Mouse (Mus musculus) neural tube, embryonic 10.5 days (tissue): Measurements from ENCODE around the gene Ccl24.
"Not testable (repeated sequence)": the region's sequence is repeated elsewhere in the genome, so short reads cannot be mapped to it uniquely, and the experiment has no call there.

Experiments
- DNase-seq: peaks from one replicate; pipeline ENCODE4 v3.0.0-alpha.2; 2017; ENCODE audit warnings: low spot score; ENCODE audit errors: extremely low spot score

Ccl24 gene

DNA sequence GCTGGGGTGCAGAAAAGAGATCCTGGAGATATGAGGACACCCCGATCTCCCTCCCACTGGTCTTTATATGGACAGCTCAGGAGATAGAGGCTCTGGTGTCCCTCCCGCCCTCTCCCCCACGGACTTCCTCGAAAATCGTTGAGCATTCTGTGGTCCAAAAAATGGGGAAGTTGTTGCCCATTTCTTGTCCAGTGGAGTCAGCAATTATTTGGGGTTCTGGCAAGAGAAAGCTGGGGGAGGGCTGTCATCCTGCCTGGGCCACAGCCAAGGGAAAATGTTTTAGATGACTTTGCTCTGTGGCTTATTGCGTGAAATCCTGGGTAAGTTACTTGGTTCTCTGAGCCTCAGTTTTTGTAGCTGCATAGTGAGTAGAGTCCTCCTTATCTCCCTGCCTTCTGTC, at the start of gene Ccl24:
Gene Ccl24, minus strand, starts transcription at position 44 of the 400 bp plus-strand sequence.
- DNase-seq = no peak

DNA sequence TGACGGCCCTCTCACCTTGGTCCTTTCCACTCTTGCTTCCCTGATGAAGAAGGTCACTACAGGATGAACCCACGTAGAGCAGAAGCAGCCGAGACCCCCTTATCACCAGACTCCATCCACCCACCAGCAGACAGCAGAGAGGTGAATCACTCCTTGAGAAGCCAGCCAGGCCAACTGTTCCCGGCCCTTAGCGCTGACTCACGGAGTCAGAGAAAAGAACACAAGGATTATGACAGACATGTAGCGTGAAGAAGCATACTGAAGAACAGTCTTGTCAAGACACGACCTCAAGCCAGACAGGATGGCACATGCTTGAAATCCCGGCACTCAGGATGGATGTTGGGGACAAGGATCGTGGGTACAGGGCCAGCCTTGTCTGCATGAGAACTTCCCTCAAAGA, 48.9 kb upstream of the Ccl24 start:
- no peak for DNase-seq

DNA sequence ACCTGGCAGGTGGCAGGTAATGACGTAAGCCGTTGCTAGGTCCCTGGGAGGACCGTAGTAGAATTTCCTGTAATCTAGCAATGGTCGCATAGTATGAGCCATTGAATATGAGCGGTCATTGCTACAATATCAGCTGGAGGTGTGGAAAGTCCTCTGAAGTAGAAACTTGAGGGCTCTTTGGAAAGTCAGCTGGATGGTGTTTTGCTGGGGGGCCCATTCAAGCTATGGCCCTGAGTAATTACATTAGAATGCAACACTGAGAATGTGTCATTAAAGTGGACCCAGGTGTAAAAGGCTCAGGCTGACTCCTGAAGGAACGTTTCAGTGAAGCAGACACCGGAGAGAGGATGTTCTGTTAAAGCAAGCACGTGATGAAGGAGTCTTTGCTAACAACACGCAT, 47.7 kb upstream of the Ccl24 start:
- DNase-seq = no peak

DNA sequence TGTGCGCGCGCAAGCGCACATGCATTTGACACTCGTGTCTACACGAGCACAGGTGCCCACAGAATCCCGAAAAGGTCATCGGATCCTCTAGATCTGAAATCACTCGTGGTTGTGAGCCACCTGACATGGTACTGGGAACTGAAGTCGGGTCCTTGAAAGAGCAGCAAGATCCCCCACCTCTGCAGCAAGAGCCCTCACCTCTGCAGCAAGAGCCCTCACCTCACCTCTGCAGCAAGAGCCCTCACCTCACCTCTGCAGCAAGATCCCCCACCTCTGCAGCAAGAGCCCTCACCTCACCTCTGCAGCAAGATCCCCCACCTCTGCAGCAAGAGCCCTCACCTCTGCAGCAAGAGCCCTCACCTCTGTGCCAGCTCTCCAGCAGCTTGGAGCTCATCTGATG, 46.9 kb upstream of the Ccl24 start:
- DNase-seq = not testable (repeated sequence)

DNA sequence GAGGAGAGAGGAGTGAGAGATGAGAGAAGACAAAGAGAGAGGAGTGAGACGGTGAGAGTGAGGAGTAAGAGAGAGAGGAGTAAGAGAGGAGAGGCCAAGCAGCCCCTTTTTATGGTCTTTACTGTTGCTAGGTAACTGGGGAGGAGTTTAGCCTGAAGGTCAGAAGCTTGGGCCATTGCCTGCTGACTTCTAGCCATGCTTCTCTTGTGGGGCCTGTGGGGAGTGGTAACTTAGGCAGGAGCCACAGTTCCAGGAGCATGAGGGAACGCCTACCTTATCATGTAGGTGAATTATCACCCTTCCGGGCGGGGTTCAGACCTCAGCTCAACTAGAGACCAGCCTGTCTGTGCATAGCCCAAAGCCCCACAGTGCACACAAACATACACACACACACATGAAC, 36.9 kb upstream of the Ccl24 start:
- no peak for DNase-seq

DNA sequence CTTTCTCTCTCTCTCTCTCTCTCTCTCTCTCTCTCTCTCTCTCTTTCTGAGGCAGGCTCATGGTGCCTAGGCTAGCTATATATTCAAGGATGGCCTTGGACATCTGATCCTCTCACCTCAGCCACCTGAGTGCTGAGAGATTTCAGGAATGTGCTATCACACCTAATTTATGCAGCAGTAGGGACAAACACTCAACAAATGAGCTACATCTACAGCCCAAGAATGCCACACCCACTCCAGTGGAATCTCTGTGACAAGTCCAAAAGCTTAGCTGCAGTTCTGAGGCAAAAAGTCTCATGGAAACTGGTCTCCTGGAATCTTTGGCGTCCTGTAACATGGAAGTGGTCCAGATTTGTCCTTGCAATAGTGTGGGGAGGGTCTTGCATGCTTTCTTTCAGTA, 34.7 kb upstream of the Ccl24 start:
- no peak for DNase-seq

DNA sequence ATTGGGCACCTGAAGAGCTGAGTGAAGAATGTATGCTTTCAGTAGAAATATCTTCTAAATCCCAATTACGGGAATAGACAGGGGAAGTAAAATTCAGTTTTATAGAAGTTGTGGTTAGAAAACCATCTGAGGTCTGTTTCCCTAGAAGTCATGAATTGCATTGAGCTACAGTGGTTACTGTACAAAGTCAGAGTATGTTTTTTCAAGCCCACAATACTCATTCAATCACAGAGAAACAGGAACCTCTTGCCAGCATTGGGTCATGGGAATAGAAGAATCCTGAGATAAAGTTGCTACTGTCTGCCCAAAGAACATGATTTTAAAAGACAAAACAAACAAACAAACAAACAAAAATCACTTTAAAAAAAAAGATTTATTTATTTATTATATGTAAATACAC, 33.9 kb upstream of the Ccl24 start:
- DNase-seq = not testable (repeated sequence)

DNA sequence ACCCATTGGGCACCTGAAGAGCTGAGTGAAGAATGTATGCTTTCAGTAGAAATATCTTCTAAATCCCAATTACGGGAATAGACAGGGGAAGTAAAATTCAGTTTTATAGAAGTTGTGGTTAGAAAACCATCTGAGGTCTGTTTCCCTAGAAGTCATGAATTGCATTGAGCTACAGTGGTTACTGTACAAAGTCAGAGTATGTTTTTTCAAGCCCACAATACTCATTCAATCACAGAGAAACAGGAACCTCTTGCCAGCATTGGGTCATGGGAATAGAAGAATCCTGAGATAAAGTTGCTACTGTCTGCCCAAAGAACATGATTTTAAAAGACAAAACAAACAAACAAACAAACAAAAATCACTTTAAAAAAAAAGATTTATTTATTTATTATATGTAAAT, 31.8 kb upstream of the Ccl24 start:
- not testable (repeated sequence) for DNase-seq

DNA sequence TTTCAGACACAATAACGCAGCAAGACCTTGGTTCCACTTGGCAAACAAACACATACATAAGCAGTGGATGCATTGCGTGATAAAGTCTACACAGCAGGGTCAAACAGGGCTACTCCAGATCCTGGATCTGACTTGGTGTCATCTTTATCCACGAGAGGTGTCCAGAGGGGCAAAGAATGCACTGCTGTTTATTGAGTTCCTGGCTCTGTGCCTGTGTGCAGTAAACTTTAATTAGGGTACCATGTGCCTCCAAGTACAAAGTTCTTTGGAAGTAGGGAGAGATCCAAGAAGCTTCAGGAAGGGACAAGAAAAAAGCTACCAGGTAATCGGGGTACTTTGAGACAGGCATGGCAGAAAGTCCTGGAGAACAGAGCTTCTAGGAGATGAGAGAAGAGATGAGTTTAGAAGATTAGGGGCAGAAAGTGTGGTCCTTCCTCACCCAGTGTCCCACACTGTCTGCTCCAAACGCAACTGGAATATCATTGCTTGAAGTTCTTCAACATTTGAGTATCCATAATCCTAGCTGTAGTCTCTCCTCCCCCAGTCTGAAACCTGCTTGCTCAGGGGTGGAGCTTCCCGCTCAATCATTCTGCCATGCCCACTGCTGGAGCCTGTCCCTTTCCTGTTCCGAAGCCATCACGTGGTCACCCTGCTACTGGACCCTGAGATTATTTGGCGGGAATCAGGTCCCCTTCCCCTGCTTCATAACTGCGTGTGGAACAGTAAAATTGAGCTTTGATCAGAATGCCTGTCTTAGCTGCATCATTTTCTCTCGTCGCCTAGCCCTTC, 17.3 kb upstream of the Ccl24 start:
- DNase-seq = no peak

DNA sequence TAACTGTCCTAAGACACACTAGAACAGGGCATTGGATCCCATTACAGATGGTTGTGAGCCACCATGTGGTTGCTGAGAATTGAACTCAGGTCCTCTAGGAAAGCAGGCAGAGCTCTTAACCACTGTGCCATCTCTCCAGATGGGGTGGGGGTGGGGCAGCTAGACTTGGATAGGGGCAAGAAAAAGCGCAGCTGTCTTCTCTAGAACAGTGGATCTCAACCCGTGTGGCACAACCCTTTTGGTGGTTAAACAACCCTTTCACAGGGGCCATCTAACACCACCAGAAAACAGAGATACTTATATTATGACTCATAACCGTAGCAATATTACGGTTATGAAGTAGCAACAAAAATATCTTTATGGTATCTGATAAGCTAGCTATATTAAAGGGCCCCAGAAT, 14.9 kb upstream of the Ccl24 start:
- DNase-seq = no peak

DNA sequence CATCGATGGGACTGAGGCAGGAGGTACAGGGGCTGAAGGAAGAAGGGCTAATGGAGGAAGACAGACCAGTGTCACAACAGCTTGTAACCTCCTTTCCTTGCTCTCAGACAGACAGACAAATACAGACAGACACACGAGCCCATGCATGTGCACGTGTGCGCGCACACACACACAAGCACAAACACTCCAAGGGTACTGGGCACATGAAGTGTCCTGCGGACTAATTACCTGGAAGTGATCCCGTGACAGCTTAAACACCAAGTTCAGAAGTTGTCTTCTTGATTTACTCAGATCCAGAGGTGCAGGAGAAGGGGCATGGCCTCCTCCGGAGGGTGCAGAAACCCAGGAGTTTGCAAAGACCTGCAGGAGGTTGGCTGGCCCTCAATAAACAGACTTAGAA, 12.8 kb upstream of the Ccl24 start:
- no peak for DNase-seq

DNA sequence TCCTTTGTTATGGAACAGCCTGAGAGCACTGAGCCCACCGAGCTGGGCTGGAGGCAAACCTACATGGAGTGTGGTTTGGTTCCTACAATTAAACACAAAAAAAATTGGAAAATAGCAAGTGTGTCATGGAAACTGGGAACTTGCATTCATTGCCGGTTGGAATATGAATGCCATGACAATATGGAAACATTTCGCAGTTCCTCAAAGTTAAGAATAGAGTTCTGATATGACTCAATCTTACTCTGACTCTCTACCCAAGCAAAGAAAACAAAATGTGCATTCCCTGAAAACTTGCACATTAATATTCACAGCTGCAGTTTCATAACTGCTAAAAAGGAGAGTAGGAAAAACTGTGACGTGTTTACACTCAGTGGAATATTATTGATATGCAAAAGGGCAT, 9.5 kb upstream of the Ccl24 start:
- no peak for DNase-seq

DNA sequence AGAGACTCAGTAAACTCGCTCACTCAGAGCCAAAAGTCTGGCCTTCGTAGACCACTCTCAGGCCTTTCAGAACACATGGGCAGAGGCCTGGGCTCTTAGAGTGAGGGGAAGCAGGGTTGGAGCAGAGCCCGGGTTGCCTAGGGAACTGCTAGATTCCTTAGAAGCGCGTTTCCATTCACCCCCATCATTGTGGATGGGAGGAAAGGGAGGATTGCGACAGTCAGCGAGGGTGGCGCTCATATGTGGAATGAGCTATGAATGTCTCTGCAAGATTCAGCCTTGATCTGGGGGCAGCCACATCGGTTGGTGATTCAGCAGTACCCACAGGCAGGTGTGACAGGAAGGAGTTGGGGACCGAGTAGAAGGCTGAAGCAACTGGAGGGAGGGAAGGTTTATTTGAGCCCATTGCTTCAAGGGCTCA, 6.5 kb upstream of the Ccl24 start:
- no peak for DNase-seq

DNA sequence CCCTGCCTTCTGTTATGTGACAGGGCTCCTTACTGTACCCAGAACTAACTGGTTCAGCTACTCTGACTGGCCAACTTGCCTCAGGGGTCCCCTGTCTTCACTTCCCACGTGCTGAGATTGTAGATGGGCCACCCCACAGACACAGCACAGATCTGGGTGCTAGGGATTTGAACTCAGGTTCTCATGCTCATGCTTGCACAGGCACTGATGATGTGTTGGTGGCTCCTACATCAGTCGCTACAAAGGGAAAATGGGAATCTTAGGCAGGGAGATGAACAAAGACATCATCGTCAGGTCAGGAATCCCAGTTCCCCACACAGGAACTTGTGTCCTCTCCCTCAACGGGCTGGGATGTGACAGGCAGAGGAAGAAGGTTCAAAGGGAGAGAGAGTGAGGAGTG, 3.2 kb upstream of the Ccl24 start:
- DNase-seq = no peak

DNA sequence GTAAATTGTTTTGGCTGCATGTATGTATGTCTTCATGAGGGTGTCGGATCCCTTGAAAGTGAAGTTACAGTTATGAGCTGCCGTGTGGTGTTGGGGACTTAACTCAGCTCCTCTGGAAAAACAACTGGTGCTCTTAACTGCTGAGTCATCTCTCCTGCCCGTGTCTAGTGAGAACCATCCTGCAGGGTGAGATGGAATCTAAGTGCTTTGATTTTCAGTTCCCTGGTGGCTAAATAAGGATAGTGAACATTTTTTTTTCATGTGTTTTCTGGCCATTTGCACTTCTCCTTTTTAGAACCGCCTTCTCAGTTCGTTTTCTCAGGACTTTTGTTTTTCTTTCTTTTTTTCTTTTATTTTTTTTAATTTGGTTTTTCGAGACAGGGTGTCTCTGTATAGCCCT, 4.2 kb downstream of the Ccl24 start:
- DNase-seq = no peak

DNA sequence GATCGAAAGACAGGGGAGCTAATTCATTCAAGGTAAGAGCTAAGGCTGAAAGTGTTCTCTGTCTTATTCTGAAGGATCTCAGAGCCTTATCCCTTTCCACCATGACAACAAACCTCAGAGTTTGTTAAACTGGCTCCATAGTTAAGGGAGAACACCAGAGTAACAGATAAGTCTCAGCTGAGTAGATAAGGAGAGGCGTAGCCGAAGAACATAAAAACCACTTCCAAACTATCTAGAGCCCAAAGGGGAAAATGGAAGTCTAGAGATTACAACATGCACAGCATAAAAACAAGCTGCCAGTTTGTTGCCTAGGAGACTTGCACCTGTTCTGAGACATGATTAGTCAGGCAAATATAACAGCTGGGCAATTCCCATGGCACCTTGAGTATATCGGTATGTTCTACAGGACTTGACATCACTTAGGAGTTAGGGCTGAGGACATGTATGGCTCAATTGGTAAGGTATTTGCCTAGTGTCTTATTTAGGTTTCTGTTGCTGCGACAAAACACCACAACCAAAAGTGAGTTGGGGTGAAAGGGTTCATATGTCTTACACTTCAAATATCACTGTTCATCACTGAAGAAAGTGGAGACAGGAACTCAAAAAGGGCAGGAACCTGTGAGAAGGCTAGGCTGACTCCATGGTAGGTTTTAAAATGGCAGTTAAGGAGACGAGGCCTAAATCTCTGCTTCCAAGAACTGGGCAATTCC, 5.1 kb downstream of the Ccl24 start:
- DNase-seq = no peak

DNA sequence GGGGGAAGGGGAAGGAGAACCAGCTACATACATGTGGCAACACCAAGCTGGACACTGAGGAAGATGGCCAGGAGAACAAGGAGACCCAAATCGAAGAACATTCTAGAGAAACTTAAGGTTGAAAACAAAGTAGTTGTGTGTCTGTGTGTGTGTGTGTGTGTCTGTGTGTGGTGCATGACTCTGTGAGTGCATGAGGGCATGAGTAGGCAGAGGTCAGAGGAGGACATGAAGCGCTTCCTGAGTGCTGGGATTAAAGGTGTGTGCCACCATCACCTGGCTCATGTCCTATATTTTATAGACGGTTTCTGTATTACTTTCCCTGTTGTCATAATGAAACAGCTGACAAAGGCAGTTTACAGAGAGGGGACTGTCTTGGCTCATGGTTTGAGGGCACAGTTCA, 9.4 kb downstream of the Ccl24 start, which contains the start of gene Ccl26:
Gene Ccl26, minus strand, starts transcription at position 101 of the 400 bp plus-strand sequence.
- no peak for DNase-seq

DNA sequence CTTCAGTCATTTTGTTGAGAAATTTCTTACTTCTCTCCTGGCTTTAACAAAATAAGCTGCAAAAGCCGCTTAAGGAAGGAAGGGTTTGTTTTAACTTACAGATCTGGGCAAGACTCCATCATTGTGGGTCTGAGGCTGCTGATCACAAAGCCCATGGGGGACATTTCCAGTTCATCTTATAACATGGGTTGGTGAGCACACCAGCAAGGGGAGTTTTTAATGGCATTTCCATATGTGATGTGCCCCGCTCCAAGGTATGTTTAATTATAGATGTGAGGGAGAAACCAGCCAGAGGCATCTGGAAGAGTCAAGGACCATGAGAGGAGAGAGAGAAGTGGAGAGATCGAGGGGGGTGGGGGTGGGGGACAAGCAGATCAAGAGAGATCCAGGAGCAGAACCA, 15.2 kb downstream of the Ccl24 start:
- DNase-seq = no peak

DNA sequence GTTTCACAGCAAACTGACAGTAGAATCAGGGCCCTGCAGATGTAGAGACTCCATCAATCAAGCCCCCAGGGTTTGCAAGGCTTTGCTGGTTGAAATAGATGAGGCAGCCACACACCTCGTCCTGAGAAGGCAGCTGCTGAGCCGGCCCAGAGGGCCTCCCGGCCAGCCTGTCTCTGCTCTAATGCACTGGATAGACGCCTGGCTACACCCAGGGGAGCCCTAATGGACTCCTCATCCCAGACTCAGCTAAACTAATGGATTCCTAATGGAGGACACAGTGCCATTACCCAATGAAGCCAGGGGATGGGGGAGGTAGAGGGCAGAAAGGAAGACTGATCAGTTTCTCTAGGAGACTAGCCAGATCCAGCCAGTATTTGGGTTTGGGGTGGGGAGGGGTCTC, 15.8 kb downstream of the Ccl24 start:
- DNase-seq = peak; percentile 26

DNA sequence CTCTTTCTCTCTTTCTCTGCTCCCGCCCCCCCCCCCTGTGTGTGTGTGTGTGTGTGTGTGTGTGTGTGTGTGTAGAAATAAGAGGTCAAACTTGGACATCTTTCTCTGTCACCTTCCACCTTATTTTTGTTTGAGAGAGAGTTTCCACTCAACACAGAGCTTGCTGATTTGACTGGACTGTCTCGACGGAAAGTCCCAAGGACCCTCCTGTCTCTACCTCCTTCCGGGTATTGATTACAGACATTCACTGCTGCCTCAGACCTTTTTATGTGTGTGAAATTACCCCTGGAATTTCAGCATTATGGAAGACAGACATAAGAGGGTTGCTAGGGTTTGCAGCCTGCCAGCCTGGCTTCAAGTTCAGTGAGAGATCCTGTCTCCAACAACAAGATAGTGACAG, 16.6 kb downstream of the Ccl24 start:
- DNase-seq = no peak

DNA sequence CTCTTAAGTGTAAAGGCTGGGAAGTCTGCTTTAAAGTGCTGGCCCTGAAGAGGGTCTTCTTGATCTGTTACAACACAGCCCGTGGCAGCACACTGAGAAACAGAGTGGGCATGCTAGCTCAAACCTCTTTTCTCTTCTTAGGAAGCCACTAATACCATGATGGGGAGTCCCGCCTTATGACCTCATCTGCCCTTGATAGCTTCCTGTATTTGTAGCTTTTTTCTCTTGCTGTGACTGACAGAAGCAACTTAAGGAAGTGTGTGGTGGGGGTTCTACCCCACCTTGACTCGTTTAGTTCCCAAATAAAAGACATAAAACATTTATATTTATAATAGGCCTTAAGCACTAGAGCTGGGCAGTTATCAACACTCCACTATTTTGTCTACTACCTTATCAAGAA, 21.3 kb downstream of the Ccl24 start:
- no peak for DNase-seq

DNA sequence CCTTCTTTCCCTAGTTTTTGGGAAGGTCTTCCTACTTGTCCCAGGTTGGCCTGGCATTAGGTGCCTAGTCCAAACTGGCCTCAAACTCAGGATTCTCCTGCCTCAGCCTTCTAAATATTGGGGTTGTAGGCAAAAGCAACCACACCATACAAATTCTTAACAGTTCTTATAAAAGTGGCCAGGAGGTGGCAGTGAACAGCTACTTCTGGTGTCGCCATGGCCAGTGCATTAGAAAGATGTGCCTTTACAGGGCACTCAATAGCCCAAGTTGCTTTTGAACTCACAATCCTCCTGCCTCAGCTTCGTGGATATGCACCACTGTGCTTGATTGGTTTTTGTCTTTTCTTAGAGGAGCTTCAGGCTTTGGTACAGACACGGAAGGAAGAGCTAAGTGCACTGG, 21.9 kb downstream of the Ccl24 start:
- DNase-seq = no peak

DNA sequence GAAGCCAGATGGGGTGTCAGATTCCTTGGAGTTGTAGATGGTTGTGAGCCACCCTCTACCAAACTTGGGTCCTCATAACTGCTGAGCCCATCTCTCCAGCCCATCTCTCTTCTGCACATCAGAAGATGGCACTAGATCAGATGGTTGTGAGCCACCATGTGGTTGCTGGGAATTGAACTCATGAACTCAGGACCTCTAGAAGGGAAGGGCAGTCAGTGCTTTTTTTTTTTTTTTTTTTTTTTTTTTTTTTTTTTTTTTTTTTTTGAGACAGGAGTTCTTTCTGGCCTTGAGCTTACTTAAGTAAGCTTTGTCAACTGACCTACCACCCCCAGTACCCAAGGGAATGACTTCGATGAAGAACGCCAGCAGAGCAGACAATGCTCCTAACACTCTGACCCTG, 24.9 kb downstream of the Ccl24 start:
- no peak for DNase-seq
